Mouse (Mus musculus) C2C12 (cell line): ENCODE measurements around the gene Rbms3.

Experiments used
- CEBPB ChIP-seq: IDR thresholded peaks from one replicate; pipeline ENCODE4 v1.6.1; 2011; ENCODE audit warnings: low read depth, mild to moderate bottlenecking, control low read depth, moderate library complexity
- CTCF ChIP-seq: IDR thresholded peaks from one replicate; pipeline ENCODE4 v1.5.1; 2011; ENCODE audit not compliant: control insufficient read depth, insufficient read depth, insufficient read length
- MAX ChIP-seq: IDR thresholded peaks from one replicate; pipeline ENCODE4 v1.6.1; 2011; ENCODE audit warnings: mild to moderate bottlenecking, control low read depth
- MYOD1 ChIP-seq: IDR thresholded peaks from one replicate; pipeline ENCODE4 v1.6.1; 2011; ENCODE audit warnings: low read depth; ENCODE audit not compliant: control insufficient read depth, insufficient read length
- USF1 ChIP-seq: IDR thresholded peaks from one replicate; pipeline ENCODE4 v1.6.1; 2011; ENCODE audit warnings: low read depth, mild to moderate bottlenecking, control low read depth, moderate library complexity

- TF ChIP-seq CTCF (no peak), USF1 (no peak), MYOD1 (no peak), CEBPB (no peak), MAX (no peak)
Observed at GRCm38 (mm10) chr9:117636492-117636891, 6.8 kb upstream of the Rbms3 start.
